Mouse (Mus musculus) heart, embryonic 14.5 days (tissue): ENCODE data around the gene Tox2. TPM values are rescaled to one million over a fixed set of nuclear protein-coding genes. Genes with fewer than 3 reads are reported as not detected.

Source experiments
- ATAC-seq: fragments of 200-750 bp; cut with Nextera tagmentation; 2 replicates; pipeline ENCODE4 v1.8.0; 2017; ENCODE audit warnings: low read depth, moderate TSS enrichment; ENCODE audit not compliant: insufficient number of reproducible peaks, insufficient read depth, low FRiP score
- H3K27ac ChIP-seq, 2 experiments: fragments of 200-500 bp in 1 of 2; fragments of 300-500 bp in 1 of 2; sonication (generic) in 1 of 2; replicated peaks in 1 of 2; 2 replicates each; pipeline ENCODE4 v1.5.1; 2012 to 2014; ENCODE audit warnings: low read depth in 2 of 2, low read length in 2 of 2, control low read depth in 1 of 2, mild to moderate bottlenecking in 1 of 2, mixed read lengths in 1 of 2; ENCODE audit not compliant: control insufficient read depth in 1 of 2, insufficient read depth in 1 of 2
- H3K27me3 ChIP-seq: fragments of 300-500 bp; sonication (generic); 2 replicates; pipeline ENCODE4 v1.6.1; 2014; ENCODE audit warnings: mild to moderate bottlenecking, low read length, control low read depth; ENCODE audit not compliant: control insufficient read depth, insufficient read depth
- H3K36me3 ChIP-seq: fragments of 300-500 bp; sonication (generic); 2 replicates; pipeline ENCODE4 v1.6.1; 2014; ENCODE audit warnings: mild to moderate bottlenecking, control low read depth, low read length, mixed read lengths; ENCODE audit not compliant: control insufficient read depth, insufficient read depth
- H3K4me1 ChIP-seq, 2 experiments: fragments of 200-500 bp in 1 of 2; fragments of 300-500 bp in 1 of 2; sonication (generic) in 1 of 2; 2 replicates each; pipeline ENCODE4 v1.6.1; 2012 to 2014; ENCODE audit warnings: low read length in 2 of 2, control low read depth in 1 of 2, mixed read lengths in 1 of 2; ENCODE audit not compliant: control insufficient read depth in 2 of 2, insufficient read depth in 2 of 2
- H3K4me2 ChIP-seq: fragments of 300-500 bp; sonication (generic); 2 replicates; pipeline ENCODE4 v1.6.1; 2014; ENCODE audit warnings: mild to moderate bottlenecking, low read length
- H3K4me3 ChIP-seq, 2 experiments: fragments of 200-500 bp in 1 of 2; fragments of 300-500 bp in 1 of 2; sonication (generic) in 1 of 2; 2 replicates each; pipeline ENCODE4 v1.5.1; 2012 to 2014; ENCODE audit warnings: low read length in 2 of 2, mild to moderate bottlenecking in 2 of 2, control low read depth in 1 of 2, low read depth in 1 of 2, moderate library complexity in 1 of 2; ENCODE audit not compliant: control insufficient read depth in 1 of 2, insufficient read depth in 1 of 2
- H3K9ac ChIP-seq: fragments of 300-500 bp; sonication (generic); 2 replicates; pipeline ENCODE4 v1.6.1; 2014; ENCODE audit warnings: mild to moderate bottlenecking, low read length
- H3K9me3 ChIP-seq: fragments of 300-500 bp; sonication (generic); 2 replicates; pipeline ENCODE4 v1.6.1; 2016; ENCODE audit warnings: low read length, control low read depth; ENCODE audit not compliant: control insufficient read depth
- WGBS: fragments of 180-500 bp; shearing (Covaris S2); extraction: QIAGEN DNeasy Blood & Tissue Kit; methylation state at CpG from one replicate; pipeline ENCODE4 v1.1.7; 2014; 5-methylcytosine and 5-hydroxymethylcytosine counted together
- polyA plus RNA-seq: library from polyadenylated mRNA; unstranded; fragments of >200 nt; fragmentation: Nextera tagmentation; extraction: Ambion mirVana; gene quantifications from 2 replicates; pipeline ENCODE4 v1.2.1, GENCODE M21; 2014

Tox2 gene
- polyA plus RNA-seq, 1 experiment from 2014 or later: 3.8 TPM

- H3K4me1 ChIP-seq: no peaks in the 10 kb centered on the region; a peak in 1 of 4 replicates
- H3K9me3 ChIP-seq: no peaks in the 10 kb centered on the region
- H3K27me3 ChIP-seq: no peaks in the 10 kb centered on the region
- 30% methylated on average over 8 of the region's 8 CpGs for WGBS
- H3K27ac ChIP-seq: no peak overlapping the region
- no peaks in the 10 kb centered on the region for H3K36me3 ChIP-seq
- no peak overlapping the region for H3K4me2 ChIP-seq
- no peak overlapping the region for H3K4me3 ChIP-seq
- no peak overlapping the region for H3K9ac ChIP-seq
- no peak for ATAC-seq
Measured at GRCm38 (mm10) chr2:163239945-163240344, 37.0 kb downstream of the Tox2 start.

DNA sequence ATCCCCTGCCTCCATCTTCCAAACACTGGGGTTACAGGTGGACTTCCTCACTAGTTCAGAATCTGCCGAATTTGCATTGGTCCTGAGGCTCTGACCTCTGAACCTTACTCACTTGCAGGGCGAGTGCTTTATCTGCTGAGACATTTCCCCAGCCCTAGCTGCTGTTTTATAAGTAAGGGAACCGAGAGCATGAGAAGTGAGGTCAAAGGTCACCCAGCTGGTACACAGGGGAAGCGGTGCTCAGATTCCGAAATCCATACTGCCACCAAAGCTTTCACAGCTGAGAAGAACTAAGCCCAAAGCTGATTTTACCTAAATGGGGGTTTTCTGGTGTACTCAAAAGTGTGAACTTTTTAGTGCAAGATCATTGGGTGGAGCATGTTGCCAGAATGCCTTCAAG lies 38.9 kb downstream of the Tox2 start:
- no peak for ATAC-seq
- H3K27ac ChIP-seq: no peak overlapping the region
- H3K4me1 ChIP-seq: no peaks in the 10 kb centered on the region; a peak in 1 of 4 replicates
- H3K9ac ChIP-seq: no peak overlapping the region
- no peak overlapping the region for H3K4me2 ChIP-seq
- H3K27me3 ChIP-seq: no peaks in the 10 kb centered on the region
- 40% methylated on average over 5 of the region's 5 CpGs for WGBS
- H3K9me3 ChIP-seq: no peaks in the 10 kb centered on the region
- H3K36me3 ChIP-seq: no peaks in the 10 kb centered on the region
- H3K4me3 ChIP-seq: no peak overlapping the region

- H3K4me3 ChIP-seq: no peak overlapping the region
- 77% methylated on average over 12 of the region's 12 CpGs for WGBS
- ATAC-seq: no peak
- no peaks in the 10 kb centered on the region for H3K36me3 ChIP-seq
- no peak overlapping the region for H3K9ac ChIP-seq
- no peak overlapping the region for H3K27ac ChIP-seq
- H3K27me3 ChIP-seq: no peaks in the 10 kb centered on the region
- H3K4me1 ChIP-seq: no peaks in the 10 kb centered on the region; a peak in 1 of 4 replicates
- no peak overlapping the region for H3K4me2 ChIP-seq
- no peaks in the 10 kb centered on the region for H3K9me3 ChIP-seq
Measured at GRCm38 (mm10) chr2:163243917-163244852, 41.3 kb downstream of the Tox2 start.

DNA sequence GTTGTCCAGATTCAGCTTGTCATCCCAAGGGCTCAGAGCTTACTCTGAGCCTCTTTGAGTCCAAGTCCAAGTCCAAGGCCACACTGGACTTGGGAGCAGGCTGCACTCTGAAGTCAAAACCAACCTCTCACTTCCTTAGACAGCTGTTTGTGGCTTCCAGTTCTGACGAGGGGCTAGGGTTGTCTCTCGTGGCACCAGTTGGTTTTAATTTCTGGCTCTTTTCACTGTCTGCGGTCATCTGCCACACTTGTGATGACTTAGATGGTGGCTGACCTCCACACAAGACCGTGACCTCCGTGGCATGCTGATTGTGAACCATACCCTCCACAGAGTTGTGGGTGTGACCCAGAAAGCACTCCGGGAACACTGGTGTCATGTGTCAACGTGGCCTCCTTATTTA lies 46.0 kb downstream of the Tox2 start:
- no peak for ATAC-seq
- Histone ChIP-seq H3K4me1 (no peaks in the 10 kb centered on the region), H3K4me2 (no peak overlapping the region), H3K9me3 (no peaks in the 10 kb centered on the region), H3K36me3 (no peaks in the 10 kb centered on the region), H3K27ac (no peak overlapping the region), H3K4me3 (no peak overlapping the region), H3K27me3 (no peaks in the 10 kb centered on the region), H3K9ac (no peak overlapping the region)
- 73% methylated on average over 7 of the region's 7 CpGs for WGBS

DNA sequence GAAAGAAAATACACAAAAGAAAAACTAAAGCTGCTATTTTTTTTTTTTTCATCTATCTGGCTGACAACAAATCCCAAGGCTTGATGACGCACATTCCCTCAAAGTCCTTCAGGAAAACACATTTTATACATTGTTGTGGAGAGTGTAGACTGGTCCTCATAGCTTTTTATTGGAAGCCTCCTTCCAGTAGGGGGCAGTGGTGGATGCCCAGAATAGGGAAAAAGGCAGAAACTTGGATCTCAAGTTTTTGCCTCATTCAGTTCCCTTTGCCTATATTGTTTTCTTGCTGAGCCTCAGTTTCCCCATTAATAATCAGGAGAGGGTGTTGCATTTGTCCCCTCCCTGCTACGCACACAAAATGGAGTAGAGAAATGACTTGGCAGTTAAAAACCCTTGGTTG lies 49.7 kb downstream of the Tox2 start:
- H3K4me1 ChIP-seq: no peaks in the 10 kb centered on the region
- H3K27me3 ChIP-seq: no peaks in the 10 kb centered on the region
- no peak overlapping the region for H3K4me3 ChIP-seq
- no peaks in the 10 kb centered on the region for H3K9me3 ChIP-seq
- ATAC-seq: no peak
- WGBS: 92% methylated on average over 2 of the region's 2 CpGs
- H3K9ac ChIP-seq: no peak overlapping the region
- no peaks in the 10 kb centered on the region for H3K36me3 ChIP-seq
- H3K27ac ChIP-seq: no peak overlapping the region
- H3K4me2 ChIP-seq: no peak overlapping the region

DNA sequence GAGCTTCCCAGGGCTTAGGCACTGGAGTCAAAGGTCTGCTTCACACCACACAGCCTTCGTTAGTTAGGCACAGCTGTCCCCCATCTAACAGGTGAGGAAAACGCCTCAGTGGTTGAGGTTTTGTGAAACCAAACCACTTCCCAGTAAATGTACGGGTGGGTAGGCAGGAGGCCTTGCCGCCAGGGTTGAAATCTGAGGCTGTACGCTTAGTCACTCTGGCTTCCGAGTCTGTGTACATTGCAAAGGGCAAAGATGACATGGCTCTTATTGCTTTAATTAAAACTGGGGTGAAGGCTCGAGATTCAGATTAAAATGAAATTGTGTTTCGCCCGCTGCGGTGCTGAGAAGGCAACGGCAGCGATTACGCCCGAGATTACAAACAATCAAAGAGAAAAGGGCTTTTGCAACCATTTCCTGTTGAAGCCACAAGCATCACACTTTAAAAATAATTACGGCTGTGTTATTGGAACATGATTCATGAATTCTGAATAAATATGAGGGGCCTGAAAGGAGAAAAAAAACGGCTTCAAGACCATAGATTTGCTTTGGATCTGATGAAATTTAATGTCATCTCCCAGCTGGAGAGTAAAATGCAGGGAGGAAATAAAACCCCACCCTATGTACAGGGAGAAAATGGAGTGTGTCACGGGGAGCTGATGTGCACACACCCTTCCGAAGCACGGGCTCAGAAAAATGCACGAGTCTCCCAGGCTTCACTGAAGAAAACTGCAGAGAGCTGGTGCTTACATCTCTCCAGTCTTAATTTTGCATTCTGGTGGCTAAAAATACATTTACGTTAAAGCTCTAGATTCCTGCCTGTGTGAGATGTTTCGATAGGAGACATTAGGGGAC lies 50.5 kb downstream of the Tox2 start:
- Histone ChIP-seq H3K9me3 (no peaks in the 10 kb centered on the region), H3K4me2 (no peak overlapping the region), H3K4me1 (no peaks in the 10 kb centered on the region), H3K9ac (no peak overlapping the region), H3K27me3 (no peaks in the 10 kb centered on the region), H3K27ac (no peak overlapping the region), H3K36me3 (no peaks in the 10 kb centered on the region), H3K4me3 (no peak overlapping the region)
- 74% methylated on average over 22 of the region's 22 CpGs for WGBS
- no peak for ATAC-seq

- no peak overlapping the region for H3K4me2 ChIP-seq
- 81% methylated on average over 6 of the region's 6 CpGs for WGBS
- no peak overlapping the region for H3K9ac ChIP-seq
- no peak overlapping the region for H3K27ac ChIP-seq
- no peaks in the 10 kb centered on the region for H3K9me3 ChIP-seq
- no peak for ATAC-seq
- H3K4me1 ChIP-seq: no peaks in the 10 kb centered on the region
- H3K4me3 ChIP-seq: no peak overlapping the region
- H3K27me3 ChIP-seq: no peaks in the 10 kb centered on the region
- no peaks in the 10 kb centered on the region for H3K36me3 ChIP-seq
Measured at GRCm38 (mm10) chr2:163254228-163254627, 51.3 kb downstream of the Tox2 start.
